Mouse (Mus musculus) kidney, adult 2 months (tissue): Measurements from ENCODE around the gene Tgtp2.

Experiments used
- CTCF ChIP-seq: fragments of 200-500 bp; conservative IDR thresholded peaks from 2 replicates; pipeline ENCODE4 v1.5.1; 2011; ENCODE audit warnings: low read depth, mild to moderate bottlenecking, control low read depth, low read length, moderate library complexity, mixed read lengths; ENCODE audit not compliant: insufficient read depth, insufficient read length
- POLR2A ChIP-seq: fragments of 200-500 bp; IDR thresholded peaks from one replicate; pipeline ENCODE4 v1.6.1; 2011; ENCODE audit warnings: low read depth, low read length, control low read depth

- TF ChIP-seq CTCF (no peak), POLR2A (no peak)
These were observed 28.8 kb upstream of the Tgtp2 start for GRCm38 (mm10) chr11:49092786-49093185.
